Comparison of ENCODE assay signal across 13 mouse cellular contexts in the genomic region with DNA sequence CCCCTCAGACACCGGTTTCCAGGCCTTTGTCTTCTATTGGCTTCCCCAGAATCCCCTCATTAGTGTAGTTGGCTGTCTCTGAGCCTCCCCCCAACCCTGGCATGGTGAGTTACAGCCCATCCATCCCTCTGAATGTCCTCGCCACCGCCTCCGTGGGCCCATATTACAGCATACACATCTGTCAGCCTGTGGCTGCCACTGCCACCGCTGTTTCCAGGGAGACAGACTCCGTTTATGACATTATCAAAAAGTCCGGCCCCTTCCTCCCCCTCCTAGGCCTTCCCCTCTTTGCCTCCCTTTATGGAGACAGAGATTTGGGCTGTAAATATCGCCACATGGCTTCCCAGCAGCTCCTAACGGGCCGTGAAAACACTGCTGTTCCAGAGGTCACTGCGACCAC. TPM values are rescaled to one million over a fixed set of nuclear protein-coding genes. Genes with fewer than 3 reads are reported as not detected.
DNase-seq lines count a peak whose midpoint lies in the region; ATAC-seq lines count a peak whose summit lies in the region.
"Had no signal": no experiment of that assay in that cellular context is flagged by ENCODE, and none has a peak within 500 bp of the region (broad histone marks: within the 10 kb centered on the region; RNA-seq: fewer than 3 reads in every experiment).

No protein-coding gene starts in this region.

- WGBS in limb, embryonic 10.5 days = 35% methylated on average over 11 of the region's 11 CpGs
- 9% methylated on average over 11 of the region's 11 CpGs for WGBS in neural tube, embryonic 11.5 days

- no peaks in the 10 kb centered on the region for H3K9me3 ChIP-seq in limb, embryonic 10.5 days (replicated peaks)
- H3K9me3 ChIP-seq in neural tube, embryonic 11.5 days (ENCODE audit: control insufficient read depth, low read length) = no peaks in the 10 kb centered on the region
- H3K9me3 ChIP-seq: heart, embryonic 10.5 days; liver, embryonic 13.5 days; megakaryocyte, embryonic 14.5 days had no signal

- peaks cover 7% of the 10 kb centered on the region; the same call in 1 of the 2 replicates for H3K27me3 ChIP-seq in limb, embryonic 10.5 days (ENCODE audit: low read depth, poor library complexity, severe bottlenecking)
- H3K27me3 ChIP-seq in neural tube, embryonic 11.5 days (ENCODE audit: control insufficient read depth, insufficient read depth, low read length) = no peaks in the 10 kb centered on the region
- H3K27me3 ChIP-seq: liver, embryonic 13.5 days had no signal

- DNase-seq in kidney, postnatal 4 days = peak; percentile 16 to 18
- DNase-seq in kidney, postnatal 25 days = no peak
- peak; percentile 55 for DNase-seq in embryo, embryonic 11 days
- peak; percentile 34 for DNase-seq in limb, embryonic 10.5 days (ENCODE audit: low spot score)
- peak; percentile 55 for DNase-seq in neural tube, embryonic 11.5 days (ENCODE audit: low spot score)
- DNase-seq in gastrocnemius, postnatal 25 days = no peak
- DNase-seq in urinary bladder, adult 2 months (ENCODE audit: low spot score) = no peak
- DNase-seq in kidney, postnatal 36 days = no peak
- DNase-seq: cerebellum, postnatal 10 days; liver, embryonic 13.5 days had no signal

- 0 out of 2 replicates have a peak overlapping the region, but pooled peaks have one; percentile 37 for H3K27ac ChIP-seq in limb, embryonic 10.5 days
- H3K27ac ChIP-seq in neural tube, embryonic 11.5 days (ENCODE audit: low read depth, low read length) = peak overlapping the region; percentile 15; the same call in 1 of the 2 replicates
- H3K27ac ChIP-seq: heart, embryonic 10.5 days; liver, embryonic 13.5 days had no signal

- ATAC-seq in neural tube, embryonic 11.5 days (ENCODE audit: insufficient read depth, low FRiP score, low TSS enrichment) = peak; percentile 83
- ATAC-seq: intestine, embryonic 16.5 days had no signal

- H3K4me1 ChIP-seq in limb, embryonic 10.5 days = peaks cover 22% of the 10 kb centered on the region
- H3K4me1 ChIP-seq in neural tube, embryonic 11.5 days (ENCODE audit: control insufficient read depth, insufficient read depth, low read length) = peaks cover 8% of the 10 kb centered on the region
- H3K4me1 ChIP-seq: liver, embryonic 13.5 days had no signal

- no peak overlapping the region for H3K9ac ChIP-seq in neural tube, embryonic 11.5 days (ENCODE audit: low read length)
- H3K9ac ChIP-seq: liver, embryonic 13.5 days had no signal

- no peaks in the 10 kb centered on the region for H3K36me3 ChIP-seq in limb, embryonic 10.5 days
- no peaks in the 10 kb centered on the region for H3K36me3 ChIP-seq in neural tube, embryonic 11.5 days (ENCODE audit: control insufficient read depth, insufficient read depth, low read length)
- H3K36me3 ChIP-seq: heart, embryonic 10.5 days; liver, embryonic 13.5 days had no signal

- H3K4me2 ChIP-seq in neural tube, embryonic 11.5 days (ENCODE audit: low read depth) = no peak overlapping the region
- H3K4me2 ChIP-seq: liver, embryonic 13.5 days had no signal

- H3K4me3 ChIP-seq in limb, embryonic 10.5 days = no peak overlapping the region
- H3K4me3 ChIP-seq in neural tube, embryonic 11.5 days (ENCODE audit: low read depth, low read length) = no peak overlapping the region
- H3K4me3 ChIP-seq: heart, embryonic 10.5 days; liver, embryonic 13.5 days; megakaryocyte, embryonic 14.5 days had no signal

RNA-seq across cellular contexts. Expression of a gene that starts 38.5 kb away (rescaled TPM):
- 0.85 and 1.8 TPM in 2 replicates for polyA plus RNA-seq in limb, embryonic 10.5 days (2016; fragmentation: Nextera tagmentation; extraction: Ambion mirVana)
- 12.2 and 14.7 TPM in 2 replicates for polyA plus RNA-seq in neural tube, embryonic 11.5 days (2014; fragmentation: Nextera tagmentation; extraction: Ambion mirVana)
- under 1 TPM; 0.21 to 0.41 TPM for total RNA-seq in gastrocnemius, postnatal 25 days (2021)
- polyA plus RNA-seq in urinary bladder, adult 2 months (2012; rRNA removed) = 3.0 and 3.8 TPM in 2 replicates

Comparison
In these comparisons a context has a peak if more than half of its experiments do, and no peak if none do; other contexts are left out.
1. DNase-seq: peak in kidney, postnatal 4 days (2 of 2), embryo, embryonic 11 days (single experiment), limb, embryonic 10.5 days (single experiment) and neural tube, embryonic 11.5 days (single experiment); none in kidney, postnatal 25 days (0 of 2), gastrocnemius, postnatal 25 days (single experiment), urinary bladder, adult 2 months (single experiment) and kidney, postnatal 36 days (0 of 2).